Mouse (Mus musculus) C2C12 (cell line): Measurements from ENCODE around the gene Baz2b. TPM values are rescaled to one million over a fixed set of nuclear protein-coding genes. Genes with fewer than 3 reads are reported as not detected.
"Not testable (repeated sequence)": the region's sequence is repeated elsewhere in the genome, so short reads cannot be mapped to it uniquely, and the experiment has no call there.

Source experiments
- H3K27me3 ChIP-seq: one replicate; pipeline ENCODE4 v1.6.1; 2011; ENCODE audit not compliant: control insufficient read depth, insufficient read depth, insufficient read length
- H3K36me3 ChIP-seq: one replicate; pipeline ENCODE4 v1.6.1; 2011; ENCODE audit not compliant: control insufficient read depth, insufficient read depth
- H3K4me3 ChIP-seq: one replicate; pipeline ENCODE4 v1.5.1; 2011; ENCODE audit warnings: mild to moderate bottlenecking, control low read depth; ENCODE audit not compliant: poor library complexity, insufficient read depth, severe bottlenecking
- H3K79me2 ChIP-seq: one replicate; pipeline ENCODE4 v1.6.1; 2011; ENCODE audit not compliant: control insufficient read depth, insufficient read depth
- H3K79me3 ChIP-seq: one replicate; pipeline ENCODE4 v1.6.1; 2011; ENCODE audit warnings: low read depth, control low read depth
- H3ac ChIP-seq: one replicate; pipeline ENCODE3; 2011; ENCODE audit warnings: low read depth; ENCODE audit not compliant: control insufficient read depth, insufficient read length
- CEBPB ChIP-seq: IDR thresholded peaks from one replicate; pipeline ENCODE4 v1.6.1; 2011; ENCODE audit warnings: low read depth, mild to moderate bottlenecking, control low read depth, moderate library complexity
- CTCF ChIP-seq: IDR thresholded peaks from one replicate; pipeline ENCODE4 v1.5.1; 2011; ENCODE audit not compliant: control insufficient read depth, insufficient read depth, insufficient read length
- FOSL1 ChIP-seq: IDR thresholded peaks from one replicate; pipeline ENCODE4 v1.8.0; 2011; ENCODE audit warnings: mild to moderate bottlenecking, low read length; ENCODE audit not compliant: poor library complexity, insufficient read depth, severe bottlenecking
- MAX ChIP-seq: IDR thresholded peaks from one replicate; pipeline ENCODE4 v1.6.1; 2011; ENCODE audit warnings: mild to moderate bottlenecking, control low read depth
- MYOD1 ChIP-seq: IDR thresholded peaks from one replicate; pipeline ENCODE4 v1.6.1; 2011; ENCODE audit warnings: low read depth; ENCODE audit not compliant: control insufficient read depth, insufficient read length
- MYOG ChIP-seq: IDR thresholded peaks from one replicate; pipeline ENCODE4 v1.6.1; 2011; ENCODE audit not compliant: control insufficient read depth, insufficient read length; ENCODE audit errors: extremely low read depth
- USF1 ChIP-seq: IDR thresholded peaks from one replicate; pipeline ENCODE4 v1.6.1; 2011; ENCODE audit warnings: low read depth, mild to moderate bottlenecking, control low read depth, moderate library complexity
- polyA plus RNA-seq: library from polyadenylated mRNA; unstranded; fragments of >200 nt; fragmentation: generic; extraction: Trizol; gene quantifications from one replicate; pipeline ENCODE4 v1.2.1, GENCODE M21; 2012; ENCODE audit warnings: missing spikeins

Gene Baz2b
- polyA plus RNA-seq, 1 experiment = 9.4 TPM

GRCm38 (mm10) chr2:60135796-60136195, 73.8 kb downstream of the Baz2b start:
- Histone ChIP-seq H3K79me3 (no peaks in the 10 kb centered on the region), H3K27me3 (no peaks in the 10 kb centered on the region), H3K79me2 (no peaks in the 10 kb centered on the region), H3ac (no peak overlapping the region), H3K4me3 (no peak overlapping the region), H3K36me3 (no peaks in the 10 kb centered on the region)
- no peak for TF ChIP-seq USF1

DNA sequence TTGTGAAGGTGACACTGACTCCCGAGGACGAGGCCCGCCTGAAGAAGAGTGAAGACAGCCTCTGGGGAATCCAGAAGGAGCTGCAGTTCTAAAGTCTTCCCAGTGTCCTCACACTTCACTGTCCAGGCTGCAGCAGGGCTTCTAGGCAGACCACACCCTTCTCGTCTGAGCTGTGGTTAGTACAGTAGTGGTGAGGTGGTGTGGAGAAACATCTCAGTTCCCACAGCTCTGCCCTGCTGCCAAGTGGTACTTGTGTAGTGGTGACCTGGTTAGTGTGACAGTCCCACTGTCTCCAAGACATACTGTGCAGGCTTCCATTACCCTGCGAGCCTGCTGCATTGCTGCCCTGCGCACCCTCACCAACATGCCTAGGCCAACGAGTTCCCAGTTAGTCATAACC, 74.7 kb downstream of the Baz2b start:
- not testable (repeated sequence) for H3K79me3 ChIP-seq, H3K79me2 ChIP-seq, H3K36me3 ChIP-seq, H3ac ChIP-seq, H3K27me3 ChIP-seq, H3K4me3 ChIP-seq

- no peak for TF ChIP-seq MYOD1
- no peak for TF ChIP-seq USF1
- no peak for TF ChIP-seq FOSL1
- no peak for TF ChIP-seq CEBPB
- no peak for TF ChIP-seq CTCF
- no peak for TF ChIP-seq MAX
- no peak for TF ChIP-seq MYOG
- Histone ChIP-seq H3K36me3 (no peaks in the 10 kb centered on the region), H3K79me2 (no peaks in the 10 kb centered on the region), H3K79me3 (no peaks in the 10 kb centered on the region), H3K4me3 (no peak overlapping the region), H3K27me3 (no peaks in the 10 kb centered on the region), H3ac (no peak overlapping the region)
These were observed 76.6 kb downstream of the Baz2b start for GRCm38 (mm10) chr2:60133072-60133471.

DNA sequence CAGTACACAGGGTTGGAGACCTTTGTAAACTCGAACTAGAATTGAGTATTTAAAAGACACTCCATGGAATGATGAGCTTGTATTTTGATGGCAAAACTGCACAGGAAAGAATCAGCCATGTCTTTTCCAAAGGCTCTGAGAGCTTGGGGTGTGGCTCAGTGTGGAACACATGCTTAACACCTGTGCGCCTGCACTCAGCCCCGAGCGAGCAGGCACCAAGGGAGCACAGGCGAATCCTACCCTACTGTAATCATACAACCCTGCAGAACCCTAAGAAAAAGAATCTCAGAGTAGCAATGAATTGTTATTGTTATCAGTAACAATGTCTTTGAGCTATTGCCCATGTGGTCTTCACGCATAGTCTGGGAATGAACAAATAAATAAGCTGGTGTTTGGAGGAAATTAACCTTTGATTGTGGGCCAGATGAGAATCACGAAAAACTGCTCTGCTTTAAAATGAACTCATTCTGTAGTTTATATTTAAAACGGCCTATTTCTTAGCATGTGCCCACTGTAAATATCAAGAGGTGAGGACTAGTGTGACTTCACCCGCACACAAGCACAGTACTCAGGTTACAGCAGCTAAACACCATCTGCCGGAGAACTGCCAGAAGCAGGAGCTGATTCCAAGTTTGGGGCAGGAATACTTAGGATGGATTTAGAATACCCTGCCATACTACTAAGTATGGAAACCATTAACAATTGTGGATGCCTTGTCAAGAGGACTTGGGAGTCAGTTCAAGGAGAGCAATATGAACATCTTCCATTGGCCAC, 77.2 kb downstream of the Baz2b start:
- Histone ChIP-seq H3K79me2 (no peaks in the 10 kb centered on the region), H3ac (no peak overlapping the region), H3K27me3 (no peaks in the 10 kb centered on the region), H3K4me3 (no peak overlapping the region), H3K79me3 (no peaks in the 10 kb centered on the region), H3K36me3 (no peaks in the 10 kb centered on the region)
- TF ChIP-seq MYOD1 = no peak
- no peak for TF ChIP-seq CEBPB

GRCm38 (mm10) chr2:60128631-60129030, 81.0 kb downstream of the Baz2b start:
- Histone ChIP-seq H3ac (no peak overlapping the region), H3K79me2 (peaks cover 12% of the 10 kb centered on the region), H3K27me3 (no peaks in the 10 kb centered on the region), H3K79me3 (peaks cover 7% of the 10 kb centered on the region), H3K4me3 (no peak overlapping the region), H3K36me3 (no peaks in the 10 kb centered on the region)
- TF ChIP-seq MYOD1 = no peak
- TF ChIP-seq MAX = no peak
- no peak for TF ChIP-seq CEBPB
- TF ChIP-seq FOSL1 = no peak
- no peak for TF ChIP-seq USF1

DNA sequence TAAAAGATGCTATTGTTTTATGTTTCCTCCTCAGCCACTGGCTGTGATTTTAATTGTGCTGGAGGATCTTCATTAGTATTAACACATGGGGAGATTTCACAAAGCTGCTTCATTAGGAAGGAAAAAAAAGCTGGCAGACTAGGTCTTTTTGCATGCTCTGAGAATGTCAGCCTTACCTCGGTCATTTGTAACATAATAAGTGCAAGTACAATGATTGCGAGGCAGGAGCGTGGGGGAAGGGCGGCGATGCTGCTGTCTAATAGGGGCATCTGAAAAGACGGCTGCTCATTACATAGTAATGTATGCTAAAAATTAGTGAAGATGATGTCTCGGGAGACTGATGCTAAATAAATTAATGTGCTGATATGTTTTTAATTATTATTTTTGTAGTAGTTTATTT, 82.8 kb downstream of the Baz2b start:
- Histone ChIP-seq H3K79me2 (peaks cover 30% of the 10 kb centered on the region), H3K4me3 (no peak overlapping the region), H3K36me3 (no peaks in the 10 kb centered on the region), H3K27me3 (no peaks in the 10 kb centered on the region), H3K79me3 (peaks cover 25% of the 10 kb centered on the region), H3ac (no peak overlapping the region)
- TF ChIP-seq USF1 (no peak), MYOD1 (no peak), CEBPB (no peak), CTCF (no peak), MAX (no peak), MYOG (no peak), FOSL1 (no peak)

- H3ac ChIP-seq = no peak overlapping the region
- H3K4me3 ChIP-seq = peak overlapping the region; percentile 78
- peaks cover 35% of the 10 kb centered on the region for H3K79me2 ChIP-seq
- peaks cover 29% of the 10 kb centered on the region for H3K79me3 ChIP-seq
- H3K27me3 ChIP-seq = no peaks in the 10 kb centered on the region
- TF ChIP-seq MAX (no peak), USF1 (no peak), CTCF (no peak), MYOG (no peak), CEBPB (no peak), FOSL1 (no peak), MYOD1 (no peak)
- no peaks in the 10 kb centered on the region for H3K36me3 ChIP-seq
These were observed 83.3 kb downstream of the Baz2b start for GRCm38 (mm10) chr2:60126292-60126691.
